Mouse (Mus musculus): Measurements from ENCODE around the gene Olfr876.

GRCm38 (mm10) chr9:37802731-37803130, at the start of gene Olfr876:
- no peak for TF ChIP-seq CTCF (IDR thresholded peaks at IDR 0.05)
- no peak for TF ChIP-seq POLR2A (IDR thresholded peaks at IDR 0.05; ENCODE audit: insufficient read depth, low read depth, low read length)
